Mouse (Mus musculus): ENCODE results near the gene Cdkal1. TPM values are rescaled to one million over a fixed set of nuclear protein-coding genes. Genes with fewer than 3 reads are reported as not detected.

Gene Cdkal1
- total RNA-seq, 1 experiment: 20.8 TPM

GRCm38 (mm10) chr13:29462271-29462670 is 393.2 kb downstream of the Cdkal1 start:
- H3K9me3 ChIP-seq (ENCODE audit: control insufficient read depth, insufficient read depth, low read depth, low read length): no peaks in the 10 kb centered on the region
- H3K36me3 ChIP-seq (ENCODE audit: control insufficient read depth, insufficient read depth, low read length, poor library complexity, severe bottlenecking): no peaks in the 10 kb centered on the region
- no peak overlapping the region for H3K9ac ChIP-seq (ENCODE audit: insufficient read depth, low read depth, low read length, poor library complexity, severe bottlenecking)
- in situ Hi-C loops (cut with MboI; ENCODE audit: low sequenced_read_pairs in 2 of 2, unreplicated experiment in 2 of 2): no loop called here
- no peak for TF ChIP-seq CHD2 (IDR thresholded peaks at IDR 0.05; ENCODE audit: low read depth, low read length)
- TF ChIP-seq ZNF384 (IDR thresholded peaks at IDR 0.05; ENCODE audit: low read depth, low read length): no peak
- no peak overlapping the region for H3K27ac ChIP-seq (ENCODE audit: insufficient read depth, low read depth, low read length, poor library complexity, severe bottlenecking)
- H3K4me1 ChIP-seq (ENCODE audit: control insufficient read depth in 2 of 2, insufficient read depth in 2 of 2, low read length in 2 of 2, poor library complexity in 1 of 2): no peaks in the 10 kb centered on the region
- H3K4me3 ChIP-seq (ENCODE audit: insufficient read depth in 1 of 2, low read depth in 1 of 2, low read length in 2 of 2, poor library complexity in 1 of 2, severe bottlenecking in 1 of 2): no peak overlapping the region
- no peak for DNase-seq (ENCODE audit: low read depth, low spot score)

- Histone ChIP-seq H3K9me3 (ENCODE audit: control insufficient read depth, insufficient read depth, low read depth, low read length) (no peaks in the 10 kb centered on the region), H3K4me1 (ENCODE audit: control insufficient read depth in 2 of 2, insufficient read depth in 2 of 2, low read length in 2 of 2, poor library complexity in 1 of 2) (no peaks in the 10 kb centered on the region), H3K27ac (ENCODE audit: insufficient read depth, low read depth, low read length, poor library complexity, severe bottlenecking) (no peak overlapping the region), H3K4me3 (ENCODE audit: insufficient read depth in 1 of 2, low read depth in 1 of 2, low read length in 2 of 2, poor library complexity in 1 of 2, severe bottlenecking in 1 of 2) (no peak overlapping the region), H3K36me3 (ENCODE audit: control insufficient read depth, insufficient read depth, low read length, poor library complexity, severe bottlenecking) (no peaks in the 10 kb centered on the region), H3K9ac (ENCODE audit: insufficient read depth, low read depth, low read length, poor library complexity, severe bottlenecking) (no peak overlapping the region)
- in situ Hi-C loops (cut with MboI; ENCODE audit: low sequenced_read_pairs in 2 of 2, unreplicated experiment in 2 of 2): no loop called here
- no peak for TF ChIP-seq CHD2 (IDR thresholded peaks at IDR 0.05; ENCODE audit: low read depth, low read length)
- TF ChIP-seq HCFC1 (IDR thresholded peaks at IDR 0.05; ENCODE audit: borderline replicate concordance, insufficient read depth, low read length): no peak
- no peak for TF ChIP-seq MAFK (IDR thresholded peaks at IDR 0.05; ENCODE audit: insufficient read depth, low read depth, low read length)
- TF ChIP-seq ZNF384 (IDR thresholded peaks at IDR 0.05; ENCODE audit: low read depth, low read length): no peak
- TF ChIP-seq ZC3H11A (IDR thresholded peaks at IDR 0.05; ENCODE audit: borderline replicate concordance, low read depth, low read length): no peak
- DNase-seq (ENCODE audit: low read depth, low spot score): no peak
Measured at GRCm38 (mm10) chr13:29460741-29461140, 394.7 kb downstream of the Cdkal1 start.

- no peaks in the 10 kb centered on the region for H3K9me3 ChIP-seq (ENCODE audit: control insufficient read depth, insufficient read depth, low read depth, low read length)
- H3K4me3 ChIP-seq (ENCODE audit: insufficient read depth in 1 of 2, low read depth in 1 of 2, low read length in 2 of 2, poor library complexity in 1 of 2, severe bottlenecking in 1 of 2): no peak overlapping the region
- no peak for DNase-seq (ENCODE audit: low read depth, low spot score)
- in situ Hi-C loops (cut with MboI; ENCODE audit: low sequenced_read_pairs in 2 of 2, unreplicated experiment in 2 of 2): no loop called here
- H3K4me1 ChIP-seq (ENCODE audit: control insufficient read depth in 2 of 2, insufficient read depth in 2 of 2, low read length in 2 of 2, poor library complexity in 1 of 2): no peaks in the 10 kb centered on the region
- H3K27ac ChIP-seq (ENCODE audit: insufficient read depth, low read depth, low read length, poor library complexity, severe bottlenecking): no peak overlapping the region
- TF ChIP-seq ZC3H11A (IDR thresholded peaks at IDR 0.05; ENCODE audit: borderline replicate concordance, low read depth, low read length) (no peak), ZNF384 (IDR thresholded peaks at IDR 0.05; ENCODE audit: low read depth, low read length) (no peak), CHD2 (IDR thresholded peaks at IDR 0.05; ENCODE audit: low read depth, low read length) (no peak), HCFC1 (IDR thresholded peaks at IDR 0.05; ENCODE audit: borderline replicate concordance, insufficient read depth, low read length) (no peak), MAFK (IDR thresholded peaks at IDR 0.05; ENCODE audit: insufficient read depth, low read depth, low read length) (no peak)
- H3K36me3 ChIP-seq (ENCODE audit: control insufficient read depth, insufficient read depth, low read length, poor library complexity, severe bottlenecking): no peaks in the 10 kb centered on the region
- H3K9ac ChIP-seq (ENCODE audit: insufficient read depth, low read depth, low read length, poor library complexity, severe bottlenecking): no peak overlapping the region
Measured at GRCm38 (mm10) chr13:29458385-29458784, 397.1 kb downstream of the Cdkal1 start.

GRCm38 (mm10) chr13:29437067-29437466 is 418.4 kb downstream of the Cdkal1 start:
- no peaks in the 10 kb centered on the region for H3K36me3 ChIP-seq (ENCODE audit: control insufficient read depth, insufficient read depth, low read length, poor library complexity, severe bottlenecking)
- no peaks in the 10 kb centered on the region for H3K9me3 ChIP-seq (ENCODE audit: control insufficient read depth, insufficient read depth, low read depth, low read length)
- H3K4me3 ChIP-seq (ENCODE audit: insufficient read depth in 1 of 2, low read depth in 1 of 2, low read length in 2 of 2, poor library complexity in 1 of 2, severe bottlenecking in 1 of 2): no peak overlapping the region
- TF ChIP-seq MAFK (IDR thresholded peaks at IDR 0.05; ENCODE audit: insufficient read depth, low read depth, low read length): no peak
- TF ChIP-seq CHD2 (IDR thresholded peaks at IDR 0.05; ENCODE audit: low read depth, low read length): no peak
- no peak for TF ChIP-seq ZNF384 (IDR thresholded peaks at IDR 0.05; ENCODE audit: low read depth, low read length)
- no peak for TF ChIP-seq HCFC1 (IDR thresholded peaks at IDR 0.05; ENCODE audit: borderline replicate concordance, insufficient read depth, low read length)
- no peak for TF ChIP-seq ZC3H11A (IDR thresholded peaks at IDR 0.05; ENCODE audit: borderline replicate concordance, low read depth, low read length)
- in situ Hi-C loops (cut with MboI; ENCODE audit: low sequenced_read_pairs in 2 of 2, unreplicated experiment in 2 of 2): no loop called here
- no peak overlapping the region for H3K9ac ChIP-seq (ENCODE audit: insufficient read depth, low read depth, low read length, poor library complexity, severe bottlenecking)
- DNase-seq (ENCODE audit: low read depth, low spot score): no peak
- H3K4me1 ChIP-seq (ENCODE audit: control insufficient read depth in 2 of 2, insufficient read depth in 2 of 2, low read length in 2 of 2, poor library complexity in 1 of 2): no peaks in the 10 kb centered on the region
- no peak overlapping the region for H3K27ac ChIP-seq (ENCODE audit: insufficient read depth, low read depth, low read length, poor library complexity, severe bottlenecking)

GRCm38 (mm10) chr13:29434726-29435125 is 420.7 kb downstream of the Cdkal1 start:
- Histone ChIP-seq H3K9me3 (ENCODE audit: control insufficient read depth, insufficient read depth, low read depth, low read length) (no peaks in the 10 kb centered on the region), H3K27ac (ENCODE audit: insufficient read depth, low read depth, low read length, poor library complexity, severe bottlenecking) (no peak overlapping the region), H3K36me3 (ENCODE audit: control insufficient read depth, insufficient read depth, low read length, poor library complexity, severe bottlenecking) (no peaks in the 10 kb centered on the region), H3K9ac (ENCODE audit: insufficient read depth, low read depth, low read length, poor library complexity, severe bottlenecking) (no peak overlapping the region), H3K4me3 (ENCODE audit: insufficient read depth in 1 of 2, low read depth in 1 of 2, low read length in 2 of 2, poor library complexity in 1 of 2, severe bottlenecking in 1 of 2) (no peak overlapping the region), H3K4me1 (ENCODE audit: control insufficient read depth in 2 of 2, insufficient read depth in 2 of 2, low read length in 2 of 2, poor library complexity in 1 of 2) (no peaks in the 10 kb centered on the region)
- no peak for DNase-seq (ENCODE audit: low read depth, low spot score)
- no peak for TF ChIP-seq HCFC1 (IDR thresholded peaks at IDR 0.05; ENCODE audit: borderline replicate concordance, insufficient read depth, low read length)
- no peak for TF ChIP-seq CHD2 (IDR thresholded peaks at IDR 0.05; ENCODE audit: low read depth, low read length)
- no peak for TF ChIP-seq MAFK (IDR thresholded peaks at IDR 0.05; ENCODE audit: insufficient read depth, low read depth, low read length)
- no peak for TF ChIP-seq ZNF384 (IDR thresholded peaks at IDR 0.05; ENCODE audit: low read depth, low read length)
- TF ChIP-seq ZC3H11A (IDR thresholded peaks at IDR 0.05; ENCODE audit: borderline replicate concordance, low read depth, low read length): no peak
- in situ Hi-C loops (cut with MboI; ENCODE audit: low sequenced_read_pairs in 2 of 2, unreplicated experiment in 2 of 2): no loop called here

All from ES-E14 (cell line).